Mouse (Mus musculus) T-cell, adult 2 months (primary cell): ENCODE results near the gene Zfp770.
"Not testable (repeated sequence)": the region's sequence is repeated elsewhere in the genome, so short reads cannot be mapped to it uniquely, and the experiment has no call there.

ENCODE experiments used
- DNase-seq: peaks from one replicate; pipeline ENCODE4 v3.0.0; 2022; ENCODE audit warnings: low spot score

The Zfp770 gene

GRCm38 (mm10) chr2:114200932-114201559, at the start of gene Zfp770:
Zfp770 (minus strand) TSS chr2:114201469.
- peak; percentile 68 for DNase-seq

DNA sequence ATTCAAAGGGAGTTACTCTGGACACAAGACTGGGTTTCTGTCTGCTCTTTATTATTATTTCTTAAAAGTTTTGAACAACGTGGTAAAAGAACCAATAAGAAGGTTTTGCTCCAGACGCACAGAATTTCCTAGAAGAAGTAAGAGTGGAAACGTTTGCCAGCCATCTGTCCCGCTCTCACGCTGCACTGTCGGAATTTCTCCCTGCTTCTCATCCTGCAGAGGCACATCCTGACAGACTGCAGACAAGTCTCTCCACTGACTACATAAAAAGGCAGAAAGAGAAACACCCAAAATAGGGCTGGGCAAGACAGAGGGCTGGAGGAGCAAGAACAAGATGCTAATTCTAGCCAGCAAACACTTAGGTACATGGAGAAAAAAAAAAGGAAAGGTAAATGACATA, 48.2 kb upstream of the Zfp770 start:
- DNase-seq, result no peak

- DNase-seq, result no peak
Observed at GRCm38 (mm10) chr2:114237639-114238038, 36.4 kb upstream of the Zfp770 start.

GRCm38 (mm10) chr2:114236566-114236965, 35.3 kb upstream of the Zfp770 start:
- no peak for DNase-seq

DNA sequence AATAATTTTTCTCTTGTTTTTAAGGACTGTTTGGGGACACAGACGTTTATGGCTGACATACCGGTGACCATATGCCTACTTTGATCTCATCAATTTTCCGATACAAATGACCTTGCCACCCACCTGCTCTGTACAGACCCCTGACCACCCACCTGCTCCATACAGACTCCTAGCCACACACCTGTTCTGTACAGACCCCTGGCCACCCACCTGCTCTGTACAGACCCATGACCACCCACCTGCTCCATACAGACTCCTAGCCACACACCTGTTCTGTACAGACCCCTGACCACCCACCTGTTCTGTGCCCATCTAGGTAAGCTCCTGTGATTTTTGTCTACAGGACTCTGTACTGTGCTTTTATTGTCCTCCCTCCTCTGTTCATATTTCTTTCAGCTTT, 34.3 kb upstream of the Zfp770 start:
- DNase-seq, result no peak

- no peak for DNase-seq
Observed at GRCm38 (mm10) chr2:114231248-114231647, 30.0 kb upstream of the Zfp770 start.

DNA sequence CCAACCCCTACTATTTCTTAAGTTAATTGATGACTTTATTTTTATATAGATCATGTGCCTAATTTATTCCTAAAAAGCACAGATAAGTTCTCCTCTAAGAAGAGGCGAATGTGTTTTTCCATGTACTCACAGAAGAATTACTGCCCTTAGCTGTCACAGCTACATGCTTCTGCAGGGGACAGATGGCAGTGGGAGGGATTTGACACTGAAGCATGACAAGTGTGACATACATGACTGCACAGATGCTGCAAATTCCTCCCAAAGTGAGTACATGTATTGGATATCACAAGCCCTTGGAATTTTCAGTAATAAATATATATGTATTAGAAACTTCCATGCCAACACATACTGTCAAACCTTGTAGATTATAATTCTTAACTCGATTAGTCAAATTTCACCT, 27.4 kb upstream of the Zfp770 start:
- no peak for DNase-seq

GRCm38 (mm10) chr2:114205036-114205435, 3.8 kb upstream of the Zfp770 start:
- DNase-seq, result no peak

- DNase-seq, result no peak
Observed at GRCm38 (mm10) chr2:114201574-114201973, 305 bp upstream of the Zfp770 start.

DNA sequence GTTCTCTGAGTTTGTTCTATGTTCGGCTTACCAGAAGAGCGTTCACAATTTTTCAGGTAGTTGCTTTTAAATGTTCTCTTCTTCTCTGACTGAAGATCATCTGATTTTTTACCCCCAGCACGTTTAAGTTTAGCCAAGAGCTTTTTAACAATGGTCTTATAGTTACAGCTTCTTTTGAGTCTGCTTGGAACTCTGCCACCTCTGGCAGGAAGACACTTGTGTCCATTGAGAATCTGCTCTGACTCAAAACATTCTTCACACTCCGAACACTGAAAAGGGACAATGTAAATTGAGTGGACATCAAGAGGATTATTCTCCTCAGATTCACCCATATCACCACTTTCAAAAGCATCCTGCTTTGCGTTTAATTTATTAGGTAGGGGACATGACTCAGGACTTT, 4.8 kb downstream of the Zfp770 start:
- no peak for DNase-seq

DNA sequence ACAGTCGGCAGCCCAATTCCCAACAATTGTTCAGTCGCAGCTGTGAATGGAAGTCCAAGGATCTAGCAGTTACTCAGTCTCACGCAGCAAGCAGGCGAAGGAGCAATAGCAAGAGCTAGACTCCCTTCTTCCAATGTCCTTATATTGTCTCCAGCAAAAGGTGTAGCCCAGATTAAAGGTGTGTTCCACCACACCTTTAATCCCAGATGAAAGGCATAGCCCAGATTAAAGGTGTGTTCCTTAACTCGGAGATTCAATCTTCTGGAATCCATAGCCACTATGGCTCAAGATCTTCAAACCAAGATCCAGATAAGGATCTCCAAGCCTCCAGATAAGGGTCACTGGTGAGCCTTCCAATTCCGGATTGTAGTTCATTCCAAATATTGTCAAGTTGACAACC, 14.3 kb downstream of the Zfp770 start, which contains the start of gene Aqr:
Gene Aqr, minus strand, starts transcription at position 101 of the 400 bp plus-strand sequence.
- DNase-seq, result not testable (repeated sequence)

GRCm38 (mm10) chr2:114177802-114178733, 23.2 kb downstream of the Zfp770 start:
- DNase-seq, result no peak

- peak; percentile 86 for DNase-seq
Observed at GRCm38 (mm10) chr2:114174651-114175484, 26.4 kb downstream of the Zfp770 start.

- no peak for DNase-seq
Observed at GRCm38 (mm10) chr2:114173248-114173647, 28.0 kb downstream of the Zfp770 start.

GRCm38 (mm10) chr2:114167837-114168236, 33.4 kb downstream of the Zfp770 start:
- DNase-seq, result no peak

GRCm38 (mm10) chr2:114161978-114162377, 39.3 kb downstream of the Zfp770 start:
- DNase-seq, result no peak

DNA sequence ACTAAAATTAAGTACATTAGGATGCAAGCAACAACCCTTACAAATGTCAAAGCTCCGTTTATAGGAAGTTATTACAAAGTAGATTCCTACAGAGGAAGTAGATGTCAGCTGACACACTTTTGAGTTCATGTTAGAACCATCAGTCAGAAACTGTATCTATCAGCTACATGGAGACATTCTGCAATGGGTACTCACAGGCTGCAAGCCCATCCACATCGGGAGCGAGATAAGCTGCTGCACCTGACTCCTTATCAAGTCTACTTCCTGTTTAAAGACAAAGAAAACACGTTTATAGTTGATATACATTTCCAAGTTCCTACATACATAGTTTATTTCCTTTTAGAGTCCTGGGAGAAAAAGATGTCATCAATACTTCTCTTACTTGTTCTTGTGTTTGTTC, 43.9 kb downstream of the Zfp770 start:
- no peak for DNase-seq

- DNase-seq, result no peak
Observed at GRCm38 (mm10) chr2:114156639-114157038, 44.6 kb downstream of the Zfp770 start.

GRCm38 (mm10) chr2:114153247-114153646, 48.0 kb downstream of the Zfp770 start:
- peak; percentile 22 for DNase-seq

DNA sequence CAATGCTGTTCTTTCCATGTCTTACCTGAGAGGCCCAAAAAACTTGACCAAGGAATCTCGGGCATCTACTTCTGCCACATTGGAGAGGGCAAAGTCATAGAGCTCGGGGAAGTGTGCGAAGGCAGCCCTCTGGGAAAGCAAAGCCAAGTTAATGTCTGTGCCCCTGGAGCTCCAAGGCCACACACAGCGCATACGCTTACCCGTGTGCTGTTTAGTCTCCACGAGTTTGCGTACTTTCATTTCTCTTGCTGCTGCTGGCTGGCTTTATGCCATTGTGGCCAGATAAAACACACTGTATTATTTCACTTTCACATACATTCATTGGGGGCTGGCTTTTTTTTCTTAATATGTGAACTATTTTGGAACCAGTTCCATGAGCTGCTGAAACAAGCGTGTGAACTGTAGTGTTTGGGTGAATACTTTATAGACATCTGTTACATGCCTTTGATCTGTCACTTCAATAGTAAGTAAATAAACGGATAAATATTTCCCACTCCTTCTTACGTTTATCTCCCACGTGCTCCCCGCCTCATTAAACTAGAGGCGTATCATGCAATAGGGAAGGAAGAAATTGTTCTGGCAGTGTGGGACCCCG, 54.3 kb downstream of the Zfp770 start:
- no peak for DNase-seq

DNA sequence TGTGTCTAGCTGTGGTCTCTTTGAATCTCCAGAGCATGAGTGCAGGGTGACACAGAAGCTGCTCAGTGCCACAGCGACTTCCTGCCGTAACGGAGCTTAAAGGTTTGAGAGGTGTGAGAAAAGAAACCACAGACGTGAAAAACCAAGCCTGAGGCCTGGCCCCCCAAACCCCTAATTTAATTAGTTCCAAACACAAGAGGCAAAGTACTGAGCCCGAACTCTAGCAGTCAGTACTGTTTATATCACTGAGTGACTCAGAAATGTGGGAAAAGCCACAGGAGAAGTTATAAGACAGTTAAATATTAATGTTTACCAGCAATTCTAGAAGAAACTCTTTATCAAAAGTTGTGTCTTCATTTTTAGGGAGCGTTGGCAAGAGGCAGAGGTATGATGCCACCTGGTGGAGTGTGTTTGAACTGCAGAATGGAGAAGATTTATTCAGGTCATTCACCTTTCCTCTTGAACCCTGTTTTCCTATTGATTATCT, 55.9 kb downstream of the Zfp770 start:
- DNase-seq, result peak; percentile 84

DNA sequence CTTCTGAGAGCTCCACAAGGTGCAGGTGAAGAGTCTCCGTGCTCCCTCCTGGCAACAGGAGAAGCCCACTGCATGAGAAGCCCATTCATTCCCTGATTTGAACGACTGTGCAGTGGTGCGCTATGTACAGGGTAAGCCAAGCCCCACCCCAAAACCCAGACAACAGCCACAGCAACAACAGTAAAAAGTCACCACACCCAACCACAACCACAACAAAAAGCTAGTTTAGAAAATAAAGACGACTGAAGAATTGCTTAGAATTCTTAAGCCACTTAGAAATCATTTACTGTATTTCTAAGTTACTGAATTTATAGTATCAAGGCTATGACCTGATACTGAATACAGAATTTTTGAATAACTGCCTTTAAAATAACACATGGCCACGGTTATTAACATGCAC, 56.4 kb downstream of the Zfp770 start:
- peak; percentile 82 for DNase-seq
